Mouse (Mus musculus): ENCODE results near the gene Kbtbd6. TPM values are rescaled to one million over a fixed set of nuclear protein-coding genes. Genes with fewer than 3 reads are reported as not detected.

Gene Kbtbd6
- not detected for total RNA-seq (2023)

GRCm38 (mm10) chr14:79451681-79452590, at the start of gene Kbtbd6:
Kbtbd6 (plus strand) TSS chr14:79451835.

GRCm38 (mm10) chr14:79425979-79426729, 25.5 kb upstream of the Kbtbd6 start, which contains the start of gene Kbtbd7:
Kbtbd7 (plus strand) TSS chr14:79426511.

GRCm38 (mm10) chr14:79480624-79481338, 29.1 kb downstream of the Kbtbd6 start, which contains the start of gene Elf1:
Elf1 (plus strand) TSS chr14:79481194.

GRCm38 (mm10) chr14:79481339-79482151, 29.9 kb downstream of the Kbtbd6 start, which contains the start of gene Wbp4:
Wbp4 (minus strand) TSS chr14:79481520.

Other genes starting within 250 kb of the Kbtbd6 start
- gene Zfp957, start 204.5 kb upstream of the Kbtbd6 start, total RNA-seq (2023) = not detected
- 456 TPM for gene Rgcc, start 150.2 kb upstream of the Kbtbd6 start, total RNA-seq (2023)
- gene Naa16, start 61.1 kb upstream of the Kbtbd6 start, total RNA-seq (2023) = 64.4 TPM
- gene Mtrf1, start 54.1 kb upstream of the Kbtbd6 start, total RNA-seq (2023) = 1.6 TPM
- gene Kbtbd7, start 25.3 kb upstream of the Kbtbd6 start, total RNA-seq (2023) = 10.5 TPM
- gene Elf1, start 29.4 kb downstream of the Kbtbd6 start, total RNA-seq (2023) = 230 TPM
- 24.2 TPM for gene Wbp4, start 29.7 kb downstream of the Kbtbd6 start, total RNA-seq (2023)
- 75.8 TPM for gene Sugt1, start 135.9 kb downstream of the Kbtbd6 start, total RNA-seq (2023)
- gene Cnmd, start 210.3 kb downstream of the Kbtbd6 start, total RNA-seq (2023) = not detected

Data from CD4-positive naive resting alpha-beta T cell, adult 57 days (primary cell).